Mouse (Mus musculus): ENCODE results near the gene Tenm3.

DNA sequence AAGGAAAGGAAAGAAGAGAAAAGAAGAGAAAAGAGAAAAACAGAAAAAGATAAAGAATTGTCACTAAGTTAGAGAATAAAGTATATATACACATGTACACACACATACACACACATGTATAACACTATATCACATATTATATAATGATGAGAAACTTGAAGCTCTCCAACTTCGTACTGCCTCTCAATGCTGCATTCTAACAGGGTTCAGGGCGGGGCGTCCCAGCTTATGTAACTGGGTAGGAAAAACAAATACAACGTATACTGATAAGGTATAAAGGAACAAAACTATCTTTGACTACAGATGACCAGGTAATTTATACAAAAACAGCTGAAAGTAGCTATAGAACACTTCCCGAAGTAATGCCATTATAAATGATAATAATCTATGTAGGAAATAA is 22.2 kb upstream of the Tenm3 start:
- TF ChIP-seq POLR2A (IDR thresholded peaks at IDR 0.05; ENCODE audit: extremely low read depth, insufficient read depth, low read length): no peak
- no peak for TF ChIP-seq CTCF (IDR thresholded peaks at IDR 0.05; ENCODE audit: extremely low read depth, insufficient read depth, low read length)
